Mouse (Mus musculus) MEL (cell line): Measurements from ENCODE around the gene Cramp1l.

Source experiments
- CHD1 ChIP-seq: IDR thresholded peaks from 2 replicates; pipeline ENCODE4 v1.6.1; 2012; ENCODE audit warnings: low read depth, mild to moderate bottlenecking, inconsistent platforms, low read length, improper control_type of control experiment
- CTCF ChIP-seq, 3 experiments: IDR thresholded peaks in 2 of 3; conservative IDR thresholded peaks in 1 of 3; 2 replicates each; pipeline ENCODE4 v1.5.1; 2011 to 2012; ENCODE audit warnings: low read length in 3 of 3, low read depth in 2 of 3, mild to moderate bottlenecking in 2 of 3, improper control_type of control experiment in 1 of 3, inconsistent platforms in 1 of 3, mixed read lengths in 1 of 3, moderate library complexity in 1 of 3; ENCODE audit not compliant: control insufficient read depth in 1 of 3, insufficient read depth in 1 of 3, poor library complexity in 1 of 3, severe bottlenecking in 1 of 3
- GABPA ChIP-seq: IDR thresholded peaks from 2 replicates; pipeline ENCODE4 v1.6.1; 2012; ENCODE audit warnings: low read depth, mild to moderate bottlenecking, inconsistent platforms, low read length, improper control_type of control experiment, moderate library complexity
- GATA1 ChIP-seq: IDR thresholded peaks from 2 replicates; pipeline ENCODE4 v1.6.1; 2011; ENCODE audit warnings: low read depth, low read length, improper control_type of control experiment
- MAX ChIP-seq: IDR thresholded peaks from 2 replicates; pipeline ENCODE4 v1.6.1; 2011; ENCODE audit warnings: low read length, improper control_type of control experiment
- POLR2A ChIP-seq, 2 experiments: IDR thresholded peaks; 2 replicates each; pipeline ENCODE4 v1.6.1; 2011 to 2012; ENCODE audit warnings: low read length in 2 of 2, mild to moderate bottlenecking in 2 of 2, control low read depth in 1 of 2, improper control_type of control experiment in 1 of 2, low read depth in 1 of 2, moderate library complexity in 1 of 2; ENCODE audit not compliant: control insufficient read depth in 1 of 2, insufficient read depth in 1 of 2, poor library complexity in 1 of 2
- RAD21 ChIP-seq: IDR thresholded peaks from 2 replicates; pipeline ENCODE4 v1.6.1; 2011; ENCODE audit warnings: mild to moderate bottlenecking, low read depth, low read length, improper control_type of control experiment
- RCOR1 ChIP-seq: IDR thresholded peaks from 2 replicates; pipeline ENCODE4 v1.6.1; 2012; ENCODE audit warnings: low read depth, mild to moderate bottlenecking, inconsistent platforms, low read length, improper control_type of control experiment
- TBP ChIP-seq: IDR thresholded peaks from 2 replicates; pipeline ENCODE4 v1.8.0; 2011; ENCODE audit warnings: low read depth, low read length, improper control_type of control experiment
- ZMIZ1 ChIP-seq: IDR thresholded peaks from 2 replicates; pipeline ENCODE4 v1.6.1; 2012; ENCODE audit warnings: low read depth, mild to moderate bottlenecking, inconsistent platforms, low read length, improper control_type of control experiment, moderate library complexity

- TF ChIP-seq CTCF (IDR thresholded peaks at IDR 0.05 in 2 of 3, conservative IDR thresholded peaks at IDR 0.05 in 1 of 3; ENCODE audit: control insufficient read depth in 1 of 3, insufficient read depth in 1 of 3, low read depth in 2 of 3, low read length in 3 of 3, poor library complexity in 1 of 3, severe bottlenecking in 1 of 3) (no peak), CHD1 (no peak), POLR2A (IDR thresholded peaks at IDR 0.05; ENCODE audit: control insufficient read depth in 1 of 2, insufficient read depth in 1 of 2, low read depth in 1 of 2, low read length in 2 of 2, poor library complexity in 1 of 2) (no peak), GABPA (no peak), GATA1 (no peak), ZMIZ1 (no peak), RAD21 (no peak), MAX (no peak), TBP (no peak), RCOR1 (no peak)
Observed at GRCm38 (mm10) chr17:24937266-24937665, 78.3 kb downstream of the Cramp1l start.
